ENCODE assay signal across 8 mouse cellular contexts in genomic region chr9:37229880-37230325, GRCm38 (mm10). TPM values are rescaled to one million over a fixed set of nuclear protein-coding genes. Genes with fewer than 3 reads are reported as not detected.
A peak's percentile ranks its signal among the peaks of the same experiment; 100 is the strongest.
DNase-seq lines count a peak whose midpoint lies in the region; ATAC-seq and TF ChIP-seq lines count a peak whose summit lies in the region.

No protein-coding gene starts in this region.

- no peak for TF ChIP-seq EP300 in liver, embryonic 14.5 days (IDR thresholded peaks at IDR 0.05; ENCODE audit: low read depth)

- no peak overlapping the region for H3K4me3 ChIP-seq in forebrain, embryonic 12.5 days (replicated peaks)
- no peak overlapping the region for H3K4me3 ChIP-seq in liver, embryonic 14.5 days (ENCODE audit: insufficient read depth in 1 of 2, low read depth in 2 of 2, low read length in 2 of 2)

- H3K27ac ChIP-seq in forebrain, embryonic 12.5 days = no peak overlapping the region
- H3K27ac ChIP-seq in liver, embryonic 14.5 days = no peak overlapping the region

- peak; percentile 83 for ATAC-seq in forebrain, embryonic 12.5 days (ENCODE audit: low FRiP score)
- ATAC-seq in liver, embryonic 14.5 days (ENCODE audit: insufficient read depth) = peak; percentile 28; the same call in 1 of the 2 replicates

- H3K9ac ChIP-seq in forebrain, embryonic 12.5 days = no peak overlapping the region
- H3K9ac ChIP-seq in liver, embryonic 14.5 days (replicated peaks) = no peak overlapping the region

- no peaks in the 10 kb centered on the region for H3K27me3 ChIP-seq in forebrain, embryonic 12.5 days
- H3K27me3 ChIP-seq in liver, embryonic 14.5 days (ENCODE audit: control insufficient read depth, insufficient read depth, low read length) = no peaks in the 10 kb centered on the region

- H3K36me3 ChIP-seq in forebrain, embryonic 12.5 days (replicated peaks) = peaks cover 3% of the 10 kb centered on the region; the same call in 1 of the 2 replicates
- no peaks in the 10 kb centered on the region for H3K36me3 ChIP-seq in liver, embryonic 14.5 days (replicated peaks; ENCODE audit: control insufficient read depth, insufficient read depth, low read depth)

- TF ChIP-seq CTCF in liver, embryonic 14.5 days (IDR thresholded peaks at IDR 0.05; ENCODE audit: low read depth) = peak; percentile 88

- peaks cover 6% of the 10 kb centered on the region; the same call in 1 of the 2 replicates for H3K4me1 ChIP-seq in forebrain, embryonic 12.5 days
- H3K4me1 ChIP-seq in liver, embryonic 14.5 days (replicated peaks; ENCODE audit: control insufficient read depth in 2 of 2, insufficient read depth in 2 of 2, low read length in 1 of 2) = no peaks in the 10 kb centered on the region

- no peaks in the 10 kb centered on the region for H3K9me3 ChIP-seq in forebrain, embryonic 12.5 days
- no peaks in the 10 kb centered on the region for H3K9me3 ChIP-seq in liver, embryonic 14.5 days (ENCODE audit: control insufficient read depth, low read length)

- peak; percentile 65 for DNase-seq in ES-CJ7 (ENCODE audit: low read depth, low spot score)
- peak; percentile 15 for DNase-seq in c-Kit-positive CD71-positive TER-119-positive erythroid progenitor cells, embryonic 14.5 days (ENCODE audit: low spot score)
- peak; percentile 57 to 74 for DNase-seq in heart, postnatal 14 days
- peak; percentile 59 to 70 for DNase-seq in kidney, postnatal 4 days
- DNase-seq in liver, embryonic 14.5 days (ENCODE audit: low read depth in 3 of 3, low spot score in 3 of 3) = peak in 1 of 3 experiments; percentile 10
- peak; percentile 57 for DNase-seq in neural tube, embryonic 10.5 days (ENCODE audit: extremely low spot score, low spot score)
- DNase-seq in testis, postnatal 10 days (ENCODE audit: low spot score) = peak; percentile 58

- 0% methylated on average over 1 of the region's 1 CpGs for WGBS in forebrain, embryonic 12.5 days
- WGBS in liver, embryonic 14.5 days (ENCODE audit: insufficient replicate concordance) = 5% methylated on average over 1 of the region's 1 CpGs

- no peak overlapping the region for H3K4me2 ChIP-seq in forebrain, embryonic 12.5 days
- no peak overlapping the region for H3K4me2 ChIP-seq in liver, embryonic 14.5 days (ENCODE audit: low read depth)

- intact Hi-C loops in heart, postnatal 14 days (cut with DNase I) = loop anchor here (1.0 to 2.0 kb wide), 4 partner anchors 53 to 335 kb away; no protein-coding TSS in a partner anchor

RNA-seq across cellular contexts. Expression of gene Tmem218, which starts 21.9 kb away (rescaled TPM):
- 12.0 and 13.6 TPM in 2 replicates for polyA plus RNA-seq in forebrain, embryonic 12.5 days (2016; fragmentation: Nextera tagmentation; extraction: Ambion mirVana)
- total RNA-seq in heart, postnatal 14 days (2021) = 1 to 10 TPM; 6.4 to 6.5 TPM
- 1.6 TPM in 2 replicates for polyA plus RNA-seq in liver, embryonic 14.5 days (2012; rRNA removed)
- 3.9 and 4.3 TPM in 2 replicates for polyA plus RNA-seq in liver, embryonic 14.5 days (2014; fragmentation: Nextera tagmentation; extraction: Ambion mirVana)

RNA-seq across cellular contexts. Expression of gene Slc37a2, which starts 25.6 kb away (rescaled TPM):
- 1.1 TPM in 2 replicates for polyA plus RNA-seq in forebrain, embryonic 12.5 days (2016; fragmentation: Nextera tagmentation; extraction: Ambion mirVana)
- 1 to 10 TPM; 3.0 to 3.1 TPM for total RNA-seq in heart, postnatal 14 days (2021)
- 1.0 and 1.1 TPM in 2 replicates for polyA plus RNA-seq in liver, embryonic 14.5 days (2012; rRNA removed)
- polyA plus RNA-seq in liver, embryonic 14.5 days (2014; fragmentation: Nextera tagmentation; extraction: Ambion mirVana) = 1.2 and 1.8 TPM in 2 replicates
